Mouse (Mus musculus): ENCODE measurements around the gene Shank2.

Shank2 gene

GRCm38 (mm10) chr7:144251250-144251649 is 249.5 kb downstream of the Shank2 start:
- intact Hi-C loops (cut with DNase I): no loop called here

DNA sequence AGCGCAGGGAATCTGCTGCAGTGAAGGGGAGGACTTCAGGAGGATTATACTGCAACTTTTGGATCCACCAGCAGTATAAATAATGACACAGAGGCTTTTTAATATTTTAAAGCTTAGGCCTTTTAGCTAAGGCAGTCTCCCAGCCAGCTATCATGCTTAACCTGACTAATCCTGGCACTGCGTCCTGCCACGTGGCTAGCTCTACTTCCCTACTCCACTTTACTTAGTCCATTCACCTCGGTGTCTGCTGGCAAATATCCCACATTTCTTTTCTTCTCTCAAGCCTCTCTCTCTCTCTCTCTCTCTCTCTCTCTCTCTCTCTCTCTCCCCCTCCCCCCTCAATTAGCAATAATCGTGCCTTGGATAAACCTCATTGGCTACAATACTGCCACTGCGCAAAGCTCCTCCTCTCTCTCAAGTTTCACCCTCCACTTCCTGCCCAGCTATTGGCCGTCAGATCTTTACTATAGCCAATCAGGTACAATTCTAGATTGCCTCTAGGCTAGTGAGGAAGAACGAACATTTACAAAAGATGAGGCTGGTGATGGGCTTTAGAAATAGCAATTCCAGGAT is 253.0 kb downstream of the Shank2 start:
- intact Hi-C loops (cut with DNase I): no loop called here

GRCm38 (mm10) chr7:144257821-144258220 is 256.1 kb downstream of the Shank2 start:
- intact Hi-C loops (cut with DNase I): no loop called here

- intact Hi-C loops (cut with DNase I): no loop called here
Measured at GRCm38 (mm10) chr7:144258332-144258731, 256.6 kb downstream of the Shank2 start.

GRCm38 (mm10) chr7:144262666-144263065 is 260.9 kb downstream of the Shank2 start:
- intact Hi-C loops (cut with DNase I): no loop called here

DNA sequence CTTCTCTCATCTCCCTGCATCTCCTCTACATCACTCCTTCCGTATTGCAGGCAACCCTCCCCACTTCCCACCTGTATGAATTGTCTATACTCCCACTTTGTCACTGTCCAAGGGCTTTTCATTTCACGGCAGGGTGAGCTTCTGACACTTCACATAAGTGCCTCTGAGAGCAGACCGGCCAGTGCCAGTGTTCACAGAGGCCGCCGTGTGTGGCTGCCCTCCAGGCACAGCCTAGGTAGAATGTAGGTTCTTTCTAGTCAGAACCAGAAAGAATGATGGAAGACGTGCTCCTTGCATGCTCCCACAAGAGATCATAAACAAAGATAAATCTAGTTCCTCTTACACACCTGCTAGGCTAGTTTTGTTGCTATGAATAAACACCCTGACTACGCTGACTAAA is 265.0 kb downstream of the Shank2 start:
- intact Hi-C loops (cut with DNase I): no loop called here

GRCm38 (mm10) chr7:144268329-144268728 is 266.6 kb downstream of the Shank2 start:
- intact Hi-C loops (cut with DNase I): no loop called here

DNA sequence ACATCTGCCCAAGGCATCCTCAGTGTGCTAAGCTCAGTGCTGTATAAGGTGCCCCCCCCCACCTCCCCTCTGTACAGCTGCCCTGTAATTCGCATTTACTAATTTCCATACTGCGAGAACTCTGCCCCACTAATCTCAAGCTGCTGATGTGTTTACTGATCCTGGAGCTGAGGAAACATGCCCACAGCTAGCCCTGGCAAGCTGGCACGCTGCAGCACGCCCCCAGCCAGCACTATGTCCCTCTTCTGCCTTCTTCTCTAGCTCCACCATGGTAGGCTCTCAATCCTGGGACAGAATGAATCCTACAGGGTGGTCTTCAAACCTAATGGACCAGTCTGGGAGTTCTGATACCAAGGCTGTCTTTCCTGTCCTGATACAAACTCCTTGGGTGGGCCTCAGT is 267.1 kb downstream of the Shank2 start:
- intact Hi-C loops (cut with DNase I): no loop called here

DNA sequence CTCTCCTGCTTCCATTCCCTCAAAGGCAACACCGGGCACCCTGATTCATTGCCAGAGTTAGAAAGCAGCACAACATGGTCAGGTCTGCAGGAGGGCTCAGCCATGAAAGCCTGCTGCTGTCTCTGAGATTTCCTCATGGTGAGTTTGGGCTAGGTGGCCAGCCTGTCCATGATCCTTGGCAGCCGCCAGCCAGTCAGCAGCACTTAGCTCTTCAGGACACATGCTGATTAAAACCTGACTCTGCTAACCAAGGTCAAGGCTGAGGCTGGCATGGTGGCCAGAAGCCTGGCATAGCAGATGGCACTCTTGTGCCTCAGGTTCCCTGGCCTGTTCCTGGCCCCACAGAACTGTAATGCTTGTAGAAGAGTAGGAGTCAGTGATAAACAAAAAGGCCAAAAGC is 269.3 kb downstream of the Shank2 start:
- intact Hi-C loops (cut with DNase I): no loop called here

DNA sequence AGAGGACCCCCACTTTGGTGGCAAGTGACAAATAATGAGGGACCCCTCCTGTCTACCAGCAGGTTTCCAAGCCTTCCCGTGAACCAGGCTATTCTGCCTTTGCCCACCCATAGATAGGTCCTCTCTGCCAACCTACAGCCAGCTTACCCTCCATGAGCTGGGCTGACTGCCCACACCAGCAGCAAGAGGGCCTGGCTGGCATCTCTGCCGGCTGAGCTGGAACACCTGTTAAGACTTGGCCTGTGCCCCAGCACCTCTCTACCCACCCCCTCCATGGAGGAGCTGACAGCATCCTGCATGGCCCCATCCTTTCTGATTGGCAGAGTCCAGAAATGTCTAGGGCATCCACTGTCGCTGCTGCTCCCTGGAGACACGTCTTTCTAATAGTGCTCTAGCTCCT is 277.0 kb downstream of the Shank2 start:
- intact Hi-C loops (cut with DNase I): no loop called here

- intact Hi-C loops (cut with DNase I): no loop called here
Measured at GRCm38 (mm10) chr7:144283701-144284100, 282.0 kb downstream of the Shank2 start.

- intact Hi-C loops (cut with DNase I): no loop called here
Measured at GRCm38 (mm10) chr7:144284241-144285065, 282.7 kb downstream of the Shank2 start.

GRCm38 (mm10) chr7:144285066-144285633 is 283.4 kb downstream of the Shank2 start:
- intact Hi-C loops (cut with DNase I): no loop called here

DNA sequence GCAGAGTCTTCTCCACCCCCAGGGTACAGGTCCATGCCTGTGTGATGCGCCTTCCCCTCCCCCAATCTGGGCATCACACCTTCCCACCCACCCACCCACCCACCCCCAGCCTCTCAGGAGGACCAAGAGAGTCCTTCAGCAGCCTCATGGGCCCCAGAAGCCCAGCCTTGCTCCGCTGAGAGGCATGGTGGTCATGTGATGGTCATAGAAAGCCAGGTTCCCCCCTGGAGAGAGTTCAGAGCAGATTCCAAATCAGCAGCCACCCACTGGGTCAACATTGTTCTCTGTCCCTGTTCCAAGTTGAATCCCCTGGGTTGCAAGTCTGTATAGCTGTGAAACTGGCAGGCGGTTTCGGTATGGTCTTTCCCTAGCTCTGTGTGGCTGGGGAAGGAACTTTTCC is 284.2 kb downstream of the Shank2 start:
- intact Hi-C loops (cut with DNase I): no loop called here

GRCm38 (mm10) chr7:144287991-144288390 is 286.3 kb downstream of the Shank2 start:
- intact Hi-C loops (cut with DNase I): no loop called here

GRCm38 (mm10) chr7:144291478-144291877 is 289.8 kb downstream of the Shank2 start:
- intact Hi-C loops (cut with DNase I): loop anchor here (5.0 kb wide), 1 partner anchor 86 kb away; no protein-coding TSS in a partner anchor

DNA sequence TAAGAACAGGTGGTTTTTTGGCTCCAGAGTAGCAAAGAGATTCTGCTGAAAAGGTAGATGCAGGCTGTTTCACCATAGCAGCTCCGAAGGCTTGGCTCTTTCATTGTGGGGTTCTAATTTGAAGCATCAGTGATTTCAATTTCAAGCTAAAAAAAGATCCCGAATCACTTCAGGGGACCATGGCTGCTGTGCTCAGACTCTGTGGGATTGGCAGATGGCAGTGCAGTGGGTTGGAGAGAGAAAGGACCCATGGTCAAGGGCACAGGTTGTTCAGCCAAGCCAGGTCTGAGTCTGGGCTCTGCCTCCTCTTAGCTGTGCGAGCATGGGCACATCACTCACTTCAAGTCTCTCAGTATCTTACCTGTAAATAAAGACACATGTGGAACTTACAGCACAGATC is 291.9 kb downstream of the Shank2 start:
- intact Hi-C loops (cut with DNase I): loop anchor here (5.0 kb wide), 1 partner anchor 84 kb away; no protein-coding TSS in a partner anchor

DNA sequence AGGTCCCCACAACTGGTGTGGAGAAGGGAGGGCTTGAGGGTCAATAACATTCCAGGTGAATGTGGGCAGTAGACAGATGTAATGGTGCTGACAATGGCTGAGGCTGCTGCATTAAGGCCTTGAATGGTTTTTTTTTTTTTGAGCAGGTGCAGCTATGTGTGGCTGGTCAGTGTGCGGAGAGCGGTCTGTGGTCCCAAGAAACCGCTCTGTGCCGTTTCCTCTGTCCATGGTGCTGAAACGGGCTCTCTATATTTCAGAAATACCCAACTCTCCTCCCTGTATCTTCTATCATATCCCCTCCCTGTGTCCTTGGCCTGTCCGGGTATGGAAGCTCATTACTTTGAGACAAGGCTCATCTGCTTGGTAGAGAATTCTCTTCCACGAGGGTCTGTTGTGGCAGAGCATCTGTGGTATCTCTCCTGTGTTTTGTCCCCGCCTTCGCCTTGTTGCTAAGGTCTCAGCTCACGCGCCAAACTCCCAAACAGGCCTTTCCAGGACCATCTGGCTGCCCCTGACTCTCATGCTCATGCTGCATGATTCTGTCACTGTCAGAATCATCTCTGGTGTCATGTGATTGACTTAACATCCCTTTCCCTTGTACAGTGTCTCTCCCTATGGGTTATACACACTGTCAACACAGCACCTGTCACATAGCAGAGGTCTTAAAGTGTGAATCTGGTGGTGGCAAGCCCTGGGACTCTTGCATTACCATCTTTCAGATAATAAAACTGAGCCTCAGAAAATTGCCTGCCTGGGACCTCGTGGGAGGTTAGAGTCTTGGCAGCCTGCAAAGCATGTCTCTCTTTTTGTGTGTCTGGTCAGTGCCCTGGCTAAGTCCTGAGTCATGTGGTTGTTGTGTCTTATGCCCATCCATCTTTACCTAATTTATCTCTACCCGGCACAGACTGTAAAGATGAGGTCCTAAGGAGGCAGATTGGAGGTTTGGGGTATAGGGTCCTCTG is 292.8 kb downstream of the Shank2 start:
- intact Hi-C loops (cut with DNase I): loop anchor here (5.0 kb wide), 1 partner anchor 83 kb away; no protein-coding TSS in a partner anchor

DNA sequence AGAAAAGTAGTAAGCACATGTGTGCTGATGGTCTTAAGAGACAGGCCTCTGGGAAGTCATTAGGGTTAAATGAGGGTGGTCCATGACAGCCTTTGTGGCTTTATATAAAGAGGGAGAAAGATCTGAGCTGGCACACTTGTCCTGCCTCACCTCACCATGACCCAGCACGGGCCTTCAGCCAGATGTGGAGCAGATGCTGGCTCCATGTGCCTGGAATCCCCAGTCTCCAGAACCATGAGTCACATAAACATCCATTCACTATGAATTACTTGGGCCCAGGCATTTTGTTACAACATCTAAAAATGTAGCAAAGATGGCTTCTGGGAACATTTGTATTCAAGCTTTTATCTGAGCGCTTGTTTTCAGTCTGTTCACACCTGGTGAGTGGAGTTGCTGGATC is 297.6 kb downstream of the Shank2 start:
- intact Hi-C loops (cut with DNase I): no loop called here

DNA sequence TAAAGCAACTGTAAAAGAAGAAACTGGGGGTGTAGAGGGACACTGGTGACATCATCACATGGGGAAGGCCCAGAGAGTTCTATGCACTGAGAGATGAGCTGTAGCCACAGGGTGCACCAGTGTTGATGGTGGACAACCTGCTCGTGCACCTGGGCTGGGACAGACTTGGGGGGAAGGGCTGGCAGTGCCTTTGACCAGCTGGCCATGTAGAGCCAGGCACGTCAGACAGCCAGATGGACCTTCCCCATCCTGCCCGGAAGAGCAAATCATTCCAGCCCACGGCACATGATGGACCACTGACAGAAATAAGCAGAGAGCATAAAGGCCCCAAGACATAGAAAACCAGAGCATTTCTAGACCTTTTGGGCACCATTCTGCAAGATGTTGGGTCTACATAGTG is 299.9 kb downstream of the Shank2 start:
- intact Hi-C loops (cut with DNase I): no loop called here

DNA sequence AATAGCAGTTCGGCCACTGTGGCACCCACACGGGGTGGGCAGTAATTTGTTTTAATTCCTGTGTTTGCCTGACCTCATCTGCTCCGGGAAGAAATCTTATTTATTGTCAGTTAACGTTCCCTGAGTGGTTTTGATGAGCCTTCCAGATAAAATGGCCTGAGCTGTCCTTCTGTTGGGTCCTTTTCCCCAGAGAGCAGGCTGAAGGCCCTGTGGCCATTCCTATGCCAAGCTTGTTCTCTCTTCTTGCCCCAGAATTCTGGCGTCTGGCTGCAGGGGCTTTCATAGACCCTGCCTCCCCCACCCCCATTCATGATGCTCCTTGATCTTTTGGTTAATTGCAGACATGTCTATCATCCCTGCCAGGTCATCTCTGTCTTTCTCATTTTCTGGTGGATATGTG is 300.8 kb downstream of the Shank2 start:
- intact Hi-C loops (cut with DNase I): no loop called here
